Mouse (Mus musculus) lung, adult 2 months (tissue): ENCODE data around the gene Gm8229.
"Not testable (repeated sequence)": the region's sequence is repeated elsewhere in the genome, so short reads cannot be mapped to it uniquely, and the experiment has no call there.

Experiments
- CTCF ChIP-seq: fragments of 200-500 bp; IDR thresholded peaks from 2 replicates; pipeline ENCODE4 v1.5.1; 2011; ENCODE audit warnings: mild to moderate bottlenecking, low read length, control low read depth; ENCODE audit not compliant: insufficient read depth
- POLR2A ChIP-seq: fragments of 200-500 bp; IDR thresholded peaks from 2 replicates; pipeline ENCODE4 v1.6.1; 2011; ENCODE audit warnings: low read depth, mild to moderate bottlenecking, control low read depth, low read length, borderline replicate concordance; ENCODE audit errors: extremely low read depth

GRCm38 (mm10) chr14:44384233-44384632, 19.1 kb downstream of the Gm8229 start:
- not testable (repeated sequence) for TF ChIP-seq POLR2A, CTCF
